Mouse (Mus musculus) embryo, embryonic 9.5 days (tissue): ENCODE data around the gene Gripap1.
"Not testable (repeated sequence)": the region's sequence is repeated elsewhere in the genome, so short reads cannot be mapped to it uniquely, and the experiment has no call there.

ENCODE experiments used
- DNase-seq: peaks from one replicate; pipeline ENCODE4 v3.0.0-alpha.2; 2017; ENCODE audit errors: extremely low spot score

Gripap1 gene

GRCm38 (mm10) chrX:7789542-7790136 is at the start of gene Gripap1:
Gene Gripap1, plus strand, starts transcription at chrX:7789765.
- peak; percentile 79 for DNase-seq

DNA sequence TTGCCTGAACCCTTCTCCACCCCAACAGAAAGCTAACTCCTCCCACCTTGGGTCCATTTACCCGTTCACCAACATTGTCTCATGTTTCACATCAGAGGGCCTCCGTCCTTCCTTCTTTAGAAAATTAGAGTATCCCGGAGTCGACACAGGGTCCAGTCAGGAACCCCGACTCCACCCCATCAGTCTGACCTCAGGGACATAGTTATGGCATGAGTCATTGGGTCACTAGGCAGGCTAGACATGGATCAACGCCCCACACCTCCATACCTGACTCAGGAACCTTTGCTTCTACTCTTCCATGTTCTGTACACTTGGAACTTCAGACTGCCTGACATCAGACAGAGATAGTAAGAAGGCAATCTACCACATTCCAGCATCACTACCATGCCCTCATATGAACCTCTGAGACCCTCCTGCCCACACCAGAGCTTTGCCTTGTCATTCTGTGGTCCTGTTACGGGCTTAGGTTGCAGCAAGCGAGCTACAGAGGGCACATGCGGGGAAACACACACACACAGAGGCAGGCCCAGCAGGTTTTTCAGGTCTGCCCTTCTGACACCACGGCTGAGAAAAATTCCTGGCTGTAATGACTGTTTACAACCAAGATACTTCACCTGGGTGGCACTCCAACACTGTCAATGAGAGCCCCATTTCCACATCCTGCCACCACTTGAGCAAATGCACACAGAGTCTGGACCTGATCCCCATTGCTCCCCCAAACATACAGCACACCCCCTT is 49.3 kb upstream of the Gripap1 start:
- no peak for DNase-seq

DNA sequence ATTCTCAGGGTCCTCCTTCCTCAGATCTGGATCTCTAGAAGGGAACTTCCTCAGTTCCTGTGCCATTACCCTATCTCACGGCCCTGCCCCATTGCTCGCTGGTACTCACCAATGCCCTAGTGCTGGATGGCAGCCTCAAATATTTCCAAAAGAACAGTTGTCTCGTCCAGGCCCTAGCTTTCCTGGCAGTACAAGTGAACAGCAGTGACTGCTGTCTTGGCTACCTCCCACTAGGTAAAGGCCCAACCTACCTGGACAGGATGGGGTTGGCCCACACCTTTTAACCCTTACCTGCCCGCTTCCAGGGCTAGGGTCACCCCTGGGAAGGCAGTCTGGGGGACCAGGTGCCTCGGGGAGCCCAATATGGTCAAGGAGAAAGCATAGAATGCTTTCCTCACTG is 48.5 kb upstream of the Gripap1 start:
- DNase-seq, result no peak

DNA sequence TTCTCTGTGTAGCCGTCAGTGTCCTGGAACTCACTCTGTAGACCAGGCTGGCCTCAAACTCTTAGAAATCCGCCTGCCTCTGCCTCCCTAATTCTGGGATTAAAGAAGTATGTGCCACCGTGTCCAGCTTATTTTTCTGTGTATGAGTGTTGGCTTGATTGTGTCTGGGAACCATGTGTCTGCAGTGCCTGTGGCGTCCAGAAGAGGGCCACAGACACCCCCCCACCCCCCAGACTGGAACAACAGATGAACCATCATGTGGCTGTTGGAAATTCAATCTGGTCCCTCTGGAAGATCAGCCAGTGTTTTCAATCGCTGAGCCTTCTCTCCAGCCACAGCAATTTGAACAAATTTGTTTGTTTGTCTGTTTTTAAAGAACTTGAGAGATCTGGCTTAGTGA is 46.1 kb upstream of the Gripap1 start:
- DNase-seq, result no peak

DNA sequence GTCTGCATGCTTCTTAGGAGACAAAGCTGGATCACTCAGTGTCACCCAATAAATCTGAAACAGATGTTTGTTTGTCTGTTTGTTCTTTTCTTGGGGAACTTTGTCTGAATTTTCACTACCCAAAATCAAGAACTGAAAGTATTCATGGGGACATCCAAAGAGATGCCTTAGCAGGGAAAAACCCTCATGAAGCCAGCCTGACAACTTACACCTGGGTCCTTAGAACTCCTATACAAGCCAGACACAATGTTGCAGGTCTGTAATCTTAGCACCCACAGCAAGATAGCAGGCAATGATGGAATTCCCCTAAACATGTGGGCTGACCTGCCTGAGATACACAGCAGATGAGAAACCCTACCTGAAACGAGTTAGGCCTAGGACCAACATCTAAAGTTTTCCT is 44.6 kb upstream of the Gripap1 start:
- DNase-seq, result no peak

- no peak for DNase-seq
Measured at GRCm38 (mm10) chrX:7745429-7745828, 44.1 kb upstream of the Gripap1 start.

GRCm38 (mm10) chrX:7750432-7751116 is 39.0 kb upstream of the Gripap1 start, which contains the start of gene Ccdc120:
Gene Ccdc120, minus strand, starts transcription at chrX:7750905.
- DNase-seq, result peak; percentile 77

DNA sequence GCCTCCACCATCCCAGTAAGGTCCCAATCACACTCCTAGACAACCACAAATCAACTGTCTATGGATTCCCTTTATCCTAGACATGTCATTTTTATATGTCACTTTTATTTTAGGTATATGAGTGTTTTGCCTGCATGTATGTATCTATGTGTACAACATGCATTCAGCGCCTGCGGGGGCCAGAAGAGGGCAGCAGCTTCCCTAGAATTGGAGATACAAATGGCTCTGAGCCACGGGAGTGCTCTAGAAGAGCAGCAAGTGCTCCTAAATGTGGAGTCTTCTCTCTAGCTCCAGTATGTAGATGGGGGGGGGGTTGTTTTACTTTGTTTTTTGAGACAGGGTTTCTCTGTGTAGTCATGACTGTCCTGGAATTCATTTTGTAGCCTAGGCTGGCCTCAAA is 35.9 kb upstream of the Gripap1 start:
- not testable (repeated sequence) for DNase-seq

DNA sequence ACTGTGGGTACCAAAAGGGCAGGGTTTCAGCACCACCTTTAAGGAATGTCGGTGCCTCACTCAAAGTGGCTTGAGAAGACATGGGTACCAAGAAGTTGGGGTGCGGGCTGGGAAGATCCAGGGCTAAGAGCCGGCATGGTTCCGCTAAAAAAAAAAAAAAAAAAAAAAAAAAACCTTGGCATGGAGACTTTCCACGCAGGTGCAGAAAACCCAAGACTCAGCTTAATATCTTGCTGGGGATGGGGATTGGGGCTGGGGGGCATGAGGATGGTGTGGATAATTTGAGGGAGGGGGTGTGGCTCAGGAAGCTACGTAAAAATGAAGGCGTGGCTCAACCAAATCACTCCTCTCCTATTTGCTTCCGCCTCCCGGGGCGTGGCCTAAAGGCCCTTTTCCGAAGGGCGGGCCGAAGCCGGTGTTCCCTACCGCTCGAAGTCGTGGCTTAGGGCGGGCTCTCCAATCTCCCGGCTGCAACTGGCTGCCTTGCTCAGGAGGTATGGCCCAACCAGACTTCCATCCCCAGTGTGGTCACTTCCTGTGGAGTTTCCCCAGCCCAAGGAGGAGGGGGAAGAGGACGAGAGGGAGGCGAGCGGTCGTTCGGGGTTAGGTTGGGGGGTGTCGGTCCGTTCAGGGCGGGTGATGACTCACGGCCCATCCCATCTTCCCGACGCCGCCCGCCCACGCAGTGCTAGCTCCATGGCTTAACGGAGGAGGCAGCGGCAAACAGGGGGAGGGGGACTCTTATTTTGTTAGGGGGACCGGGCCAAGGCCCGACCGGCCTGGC is 27.2 kb upstream of the Gripap1 start, which contains the start of gene Tfe3:
Gene Tfe3 (plus strand): TSS at position 424 of the 784 bp plus-strand sequence.
- peak; percentile 84 for DNase-seq

GRCm38 (mm10) chrX:7762921-7763197 is 26.7 kb upstream of the Gripap1 start:
- DNase-seq, result no peak

- DNase-seq, result peak; percentile 37
Measured at GRCm38 (mm10) chrX:7763631-7764393, 25.8 kb upstream of the Gripap1 start.

DNA sequence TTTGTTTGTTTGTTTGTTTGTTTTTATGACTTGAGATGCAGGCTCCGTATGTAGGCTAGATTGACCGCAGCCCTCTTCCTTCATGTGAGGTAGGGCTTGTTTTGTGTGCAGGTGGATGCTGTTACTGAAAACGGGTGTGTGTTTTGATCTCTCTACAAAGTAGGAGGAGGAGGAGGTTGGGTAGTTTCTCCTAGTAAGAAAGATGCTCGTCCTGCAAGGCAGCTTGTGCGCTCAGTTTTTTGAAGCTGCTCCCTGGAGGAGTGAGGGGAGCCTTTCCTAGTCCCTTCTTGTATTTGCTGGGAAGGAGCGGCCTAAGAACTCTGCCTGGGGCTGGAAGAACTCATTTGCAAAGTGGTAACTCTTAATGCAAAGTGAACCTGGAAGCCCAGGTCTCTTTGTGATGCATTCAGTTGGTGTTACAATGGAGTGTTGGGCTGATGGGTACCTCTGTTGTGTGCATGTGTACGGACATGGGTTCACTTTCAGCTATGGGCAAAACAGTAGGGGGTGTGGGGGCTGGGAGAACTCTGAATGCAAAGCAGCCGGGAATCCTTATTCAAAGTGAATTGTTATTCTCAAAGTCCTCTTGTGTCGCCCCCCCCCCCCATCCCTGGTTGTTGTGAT is 24.8 kb upstream of the Gripap1 start:
- DNase-seq, result no peak

DNA sequence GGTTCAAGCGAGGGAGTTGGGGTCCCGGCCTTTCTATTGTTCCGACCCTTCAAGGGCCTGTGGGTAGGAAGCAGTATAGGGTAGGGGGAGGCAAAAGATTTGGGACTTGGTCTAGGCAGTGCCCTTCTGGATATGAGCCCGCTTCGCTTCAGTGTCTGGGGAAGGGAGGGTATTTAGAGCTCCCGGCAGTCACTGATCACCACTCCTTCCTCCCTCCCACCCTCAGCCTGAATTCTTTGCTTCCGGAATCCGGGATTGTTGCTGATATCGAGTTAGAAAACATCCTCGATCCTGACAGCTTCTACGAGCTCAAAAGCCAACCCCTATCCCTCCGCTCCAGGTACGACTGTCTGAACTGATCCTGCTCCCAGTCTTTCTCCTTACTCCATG is 24.3 kb upstream of the Gripap1 start:
- no peak for DNase-seq

DNA sequence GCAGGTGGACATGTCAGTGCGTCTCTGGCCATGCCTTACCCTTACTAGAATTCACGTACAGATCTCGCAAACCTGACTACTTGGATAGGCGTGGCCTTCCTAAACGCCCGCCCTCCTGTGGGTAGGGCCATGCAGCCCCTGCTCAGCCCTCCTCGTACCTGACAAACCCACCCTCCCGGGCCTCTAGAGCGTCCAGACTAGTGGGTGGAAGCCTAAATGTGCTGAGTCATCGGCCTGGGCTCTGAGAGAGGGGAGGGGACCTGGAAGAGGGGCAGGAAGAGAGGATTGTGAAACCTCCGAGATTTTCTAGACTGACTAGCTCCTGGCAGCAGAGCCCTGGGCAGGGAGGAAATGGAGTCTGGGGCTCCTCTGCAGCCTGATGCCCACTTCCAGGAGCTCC is 23.8 kb upstream of the Gripap1 start:
- DNase-seq, result peak; percentile 32

DNA sequence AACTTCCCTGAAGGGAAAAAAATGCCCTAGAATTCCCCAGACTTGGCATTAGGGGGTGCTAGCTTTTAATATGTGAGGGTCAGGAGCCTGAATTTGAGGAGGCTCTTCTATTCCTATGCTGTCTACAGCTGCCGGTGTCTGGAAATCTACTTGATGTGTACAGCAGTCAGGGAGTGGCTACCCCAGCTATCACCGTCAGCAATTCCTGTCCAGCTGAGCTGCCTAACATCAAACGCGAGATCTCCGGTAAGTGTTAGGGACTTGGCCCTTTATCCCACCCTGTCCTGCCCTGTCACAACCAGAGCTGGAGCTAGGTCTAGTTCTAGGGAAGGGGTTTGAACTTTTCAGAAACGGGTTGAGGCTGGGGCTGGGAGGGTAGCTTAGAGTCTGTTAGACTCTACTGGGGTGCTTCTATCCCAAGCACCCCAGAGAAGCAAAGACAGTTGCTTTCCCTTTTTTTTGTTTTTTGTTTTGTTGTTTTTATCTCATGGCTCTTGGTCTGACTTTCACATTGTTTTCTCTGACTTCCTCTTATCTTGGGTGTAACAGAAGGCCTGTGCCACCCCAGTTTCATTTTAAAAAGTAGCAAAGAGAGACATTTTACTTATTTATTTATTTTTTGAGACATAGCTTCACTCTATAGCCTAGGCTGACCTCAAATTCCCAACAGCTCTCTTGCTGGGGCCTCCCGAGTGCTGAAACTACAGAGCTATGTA is 20.1 kb upstream of the Gripap1 start:
- DNase-seq, result no peak

GRCm38 (mm10) chrX:7772766-7773165 is 16.8 kb upstream of the Gripap1 start:
- DNase-seq, result no peak

DNA sequence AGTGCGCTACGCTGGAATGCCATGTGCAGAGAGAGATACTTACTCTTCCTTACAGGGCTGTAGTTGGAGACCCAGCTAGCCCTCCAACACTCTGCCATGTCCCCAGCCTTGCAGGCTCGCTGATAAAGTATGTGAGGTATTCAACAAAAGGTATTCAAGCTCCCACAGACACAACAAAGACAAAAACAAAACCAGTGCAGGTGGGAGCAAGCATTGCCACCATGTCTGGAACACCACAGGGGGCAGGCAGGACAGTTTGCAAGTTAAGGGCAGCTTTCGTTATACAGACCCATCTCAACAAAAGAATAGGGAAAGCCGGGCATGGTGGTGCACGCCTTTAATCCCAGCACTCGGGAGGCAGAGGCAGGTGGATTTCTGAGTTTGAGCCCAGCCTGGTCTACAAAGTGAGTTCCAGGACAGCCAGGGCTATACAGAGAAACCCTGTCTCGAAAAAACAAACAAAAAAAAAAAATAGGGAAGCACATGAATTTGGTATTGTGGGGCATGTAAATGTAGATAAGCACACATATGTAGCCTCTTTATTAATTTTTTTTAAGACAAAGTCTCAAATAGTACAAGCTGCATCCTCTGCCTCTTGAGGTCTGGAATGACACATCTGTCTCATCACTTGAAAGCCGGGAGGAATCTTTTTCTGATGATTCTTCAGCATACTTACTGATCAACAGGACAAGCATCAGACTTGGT is 13.9 kb upstream of the Gripap1 start:
- no peak for DNase-seq

- DNase-seq, result peak; percentile 34
Measured at GRCm38 (mm10) chrX:7776329-7777082, 13.1 kb upstream of the Gripap1 start.
